Mouse (Mus musculus): Measurements from ENCODE around the gene Ikbke.

GRCm38 (mm10) chr1:131221822-131222590, 57.4 kb downstream of the Ikbke start:
- TF ChIP-seq POLR2A (IDR thresholded peaks at IDR 0.05; ENCODE audit: borderline replicate concordance, insufficient read depth, low read length) (no peak), CTCF (IDR thresholded peaks at IDR 0.05; ENCODE audit: borderline replicate concordance, insufficient read depth, low read depth, low read length) (no peak)
